Comparison of ENCODE assay signal across 19 mouse cellular contexts in genomic region chr10:39426033-39426432, GRCm38 (mm10). TPM values are rescaled to one million over a fixed set of nuclear protein-coding genes. Genes with fewer than 3 reads are reported as not detected.
DNase-seq lines count a peak whose midpoint lies in the region; ATAC-seq and TF ChIP-seq lines count a peak whose summit lies in the region.
"Had no signal": no experiment of that assay in that cellular context is flagged by ENCODE, and none has a peak within 500 bp of the region (broad histone marks: within the 10 kb centered on the region; RNA-seq: fewer than 3 reads in every experiment).

No protein-coding gene starts in this region.

- H3K4me2 ChIP-seq in forebrain, embryonic 13.5 days: no peak overlapping the region
- H3K4me2 ChIP-seq in forebrain, embryonic 16.5 days (ENCODE audit: low read length): no peak overlapping the region
- no peak overlapping the region for H3K4me2 ChIP-seq in hindbrain, embryonic 13.5 days
- H3K4me2 ChIP-seq: embryonic facial prominence, embryonic 12.5 days; heart, embryonic 12.5 days had no signal

- intact Hi-C loops in heart, postnatal 14 days (cut with DNase I): no loop called here

- no peaks in the 10 kb centered on the region for H3K27me3 ChIP-seq in forebrain, embryonic 13.5 days
- H3K27me3 ChIP-seq in forebrain, embryonic 16.5 days (replicated peaks; ENCODE audit: control insufficient read depth, insufficient read depth, low read length): no peaks in the 10 kb centered on the region
- H3K27me3 ChIP-seq in hindbrain, embryonic 13.5 days: no peaks in the 10 kb centered on the region
- no peaks in the 10 kb centered on the region for H3K27me3 ChIP-seq in hindbrain, embryonic 10.5 days (ENCODE audit: insufficient read depth, poor library complexity, severe bottlenecking)
- H3K27me3 ChIP-seq: embryonic facial prominence, embryonic 12.5 days; heart, embryonic 12.5 days had no signal

- H3K9ac ChIP-seq in forebrain, embryonic 13.5 days: no peak overlapping the region
- H3K9ac ChIP-seq in forebrain, embryonic 16.5 days (replicated peaks; ENCODE audit: low read depth, low read length): no peak overlapping the region
- H3K9ac ChIP-seq in hindbrain, embryonic 13.5 days: no peak overlapping the region
- H3K9ac ChIP-seq in ES-E14 (ENCODE audit: insufficient read depth, low read depth, low read length, poor library complexity, severe bottlenecking): no peak overlapping the region
- H3K9ac ChIP-seq: embryonic facial prominence, embryonic 12.5 days; forebrain, postnatal 0 days; heart, embryonic 12.5 days had no signal

- no peak for DNase-seq in hindbrain, embryonic 10.5 days (ENCODE audit: low spot score)
- peak; percentile 11 for DNase-seq in ES-E14 (ENCODE audit: low read depth, low spot score)
- no peak for DNase-seq in yolk sac, embryonic 10.5 days (ENCODE audit: low spot score)
- DNase-seq in heart, postnatal 14 days: no peak
- DNase-seq: adrenal gland, postnatal 10 days; cerebellum, adult 11 months; cerebellum, adult 8-10 months; cerebellum, postnatal 14 days; forebrain, postnatal 0 days; gastrocnemius, adult 2 months; gastrocnemius, postnatal 25 days; heart, postnatal 36 days; kidney, adult 2 months had no signal

- no peak for ATAC-seq in forebrain, embryonic 13.5 days
- no peak for ATAC-seq in forebrain, embryonic 16.5 days
- ATAC-seq in hindbrain, embryonic 13.5 days (ENCODE audit: low FRiP score): no peak
- ATAC-seq: forebrain, postnatal 0 days; intestine, embryonic 16.5 days had no signal

- H3K27ac ChIP-seq in forebrain, embryonic 13.5 days: 0 out of 2 replicates have a peak overlapping the region, but pooled peaks have one; percentile 10
- H3K27ac ChIP-seq in forebrain, embryonic 16.5 days (ENCODE audit: low read length): no peak overlapping the region
- peak overlapping the region; percentile 79; the same call in 1 of the 2 replicates for H3K27ac ChIP-seq in hindbrain, embryonic 13.5 days
- no peak overlapping the region for H3K27ac ChIP-seq in hindbrain, embryonic 10.5 days
- H3K27ac ChIP-seq in ES-E14 (ENCODE audit: insufficient read depth, low read depth, low read length, poor library complexity, severe bottlenecking): no peak overlapping the region
- H3K27ac ChIP-seq: embryonic facial prominence, embryonic 12.5 days; gastrocnemius, adult 2 months had no signal

- H3K4me1 ChIP-seq in forebrain, embryonic 13.5 days: peaks cover 52% of the 10 kb centered on the region
- peaks cover 31% of the 10 kb centered on the region for H3K4me1 ChIP-seq in forebrain, embryonic 16.5 days (replicated peaks; ENCODE audit: control insufficient read depth, insufficient read depth, low read length)
- H3K4me1 ChIP-seq in hindbrain, embryonic 13.5 days (replicated peaks): peaks cover 65% of the 10 kb centered on the region
- peaks cover 42% of the 10 kb centered on the region for H3K4me1 ChIP-seq in hindbrain, embryonic 10.5 days (replicated peaks)
- H3K4me1 ChIP-seq in ES-E14 (ENCODE audit: control insufficient read depth in 2 of 2, insufficient read depth in 2 of 2, low read length in 2 of 2, poor library complexity in 1 of 2): 0 out of 4 replicates have a peak, but pooled peaks cover 0 to 2% of the 10 kb centered on the region in 2 experiments

- no peak overlapping the region for H3K4me3 ChIP-seq in forebrain, embryonic 13.5 days
- no peak overlapping the region for H3K4me3 ChIP-seq in forebrain, embryonic 16.5 days (replicated peaks; ENCODE audit: low read length)
- H3K4me3 ChIP-seq in hindbrain, embryonic 13.5 days: no peak overlapping the region
- H3K4me3 ChIP-seq in hindbrain, embryonic 10.5 days: no peak overlapping the region
- H3K4me3 ChIP-seq in ES-E14 (ENCODE audit: insufficient read depth in 1 of 2, low read depth in 1 of 2, low read length in 2 of 2, poor library complexity in 1 of 2, severe bottlenecking in 1 of 2): no peak overlapping the region
- H3K4me3 ChIP-seq: embryonic facial prominence, embryonic 12.5 days; gastrocnemius, adult 2 months; heart, embryonic 12.5 days had no signal

- no peaks in the 10 kb centered on the region for H3K9me3 ChIP-seq in forebrain, embryonic 13.5 days (replicated peaks)
- H3K9me3 ChIP-seq in forebrain, embryonic 16.5 days (ENCODE audit: control insufficient read depth, low read length): no peaks in the 10 kb centered on the region
- H3K9me3 ChIP-seq in hindbrain, embryonic 13.5 days: no peaks in the 10 kb centered on the region
- no peaks in the 10 kb centered on the region for H3K9me3 ChIP-seq in hindbrain, embryonic 10.5 days
- no peaks in the 10 kb centered on the region for H3K9me3 ChIP-seq in ES-E14 (ENCODE audit: control insufficient read depth, insufficient read depth, low read depth, low read length)
- H3K9me3 ChIP-seq: embryonic facial prominence, embryonic 12.5 days; heart, embryonic 12.5 days had no signal

- peaks cover 15% of the 10 kb centered on the region for H3K36me3 ChIP-seq in forebrain, embryonic 13.5 days (ENCODE audit: poor library complexity, severe bottlenecking)
- H3K36me3 ChIP-seq in forebrain, embryonic 16.5 days (ENCODE audit: control insufficient read depth, insufficient read depth): no peaks in the 10 kb centered on the region
- H3K36me3 ChIP-seq in hindbrain, embryonic 13.5 days: peaks cover 6% of the 10 kb centered on the region
- peaks cover 16% of the 10 kb centered on the region for H3K36me3 ChIP-seq in hindbrain, embryonic 10.5 days
- H3K36me3 ChIP-seq in ES-E14 (ENCODE audit: control insufficient read depth, insufficient read depth, low read length, poor library complexity, severe bottlenecking): no peaks in the 10 kb centered on the region

- in situ Hi-C loops in ES-E14 (cut with MboI; ENCODE audit: low sequenced_read_pairs in 2 of 2, unreplicated experiment in 2 of 2): no loop called here

- WGBS in forebrain, embryonic 13.5 days: 87% methylated on average over 3 of the region's 3 CpGs
- WGBS in forebrain, embryonic 16.5 days: 84% methylated on average over 3 of the region's 3 CpGs
- WGBS in hindbrain, embryonic 13.5 days: 66% methylated on average over 3 of the region's 3 CpGs
- WGBS in hindbrain, embryonic 10.5 days: 85% methylated on average over 3 of the region's 3 CpGs

TF ChIP-seq in ES-E14, 5 proteins besides CTCF, POLR2A, EP300 and RAD21:
- no peak for TF ChIP-seq ZC3H11A (IDR thresholded peaks at IDR 0.05; ENCODE audit: borderline replicate concordance, low read depth, low read length)
- no peak for TF ChIP-seq HCFC1 (IDR thresholded peaks at IDR 0.05; ENCODE audit: borderline replicate concordance, insufficient read depth, low read length)
- TF ChIP-seq MAFK (IDR thresholded peaks at IDR 0.05; ENCODE audit: insufficient read depth, low read depth, low read length): no peak
- no peak for TF ChIP-seq CHD2 (IDR thresholded peaks at IDR 0.05; ENCODE audit: low read depth, low read length)
- no peak for TF ChIP-seq ZNF384 (IDR thresholded peaks at IDR 0.05; ENCODE audit: low read depth, low read length)

RNA-seq across cellular contexts. Expression of gene Fyn, which starts 57.4 kb away (rescaled TPM):
- 58.8 and 61.4 TPM in 2 replicates for polyA plus RNA-seq in forebrain, embryonic 13.5 days (2015; fragmentation: Nextera tagmentation; extraction: Ambion mirVana)
- 74.4 and 75.7 TPM in 2 replicates for polyA plus RNA-seq in forebrain, embryonic 16.5 days (2015; fragmentation: Nextera tagmentation; extraction: Ambion mirVana)
- 68.3 and 71.0 TPM in 2 replicates for polyA plus RNA-seq in hindbrain, embryonic 13.5 days (2015; fragmentation: Nextera tagmentation; extraction: Ambion mirVana)
- polyA plus RNA-seq in hindbrain, embryonic 10.5 days (2016; fragmentation: Nextera tagmentation; extraction: Ambion mirVana): 30.6 and 34.1 TPM in 2 replicates
- 14.6 and 14.9 TPM in 2 replicates for total RNA-seq in ES-E14 (2012; rRNA removed)
- total RNA-seq in heart, postnatal 14 days (2021): 10 to 100 TPM; 37.7 to 41.7 TPM

Comparison
In these comparisons a context has a peak if more than half of its experiments do, and no peak if none do; other contexts are left out.
1. H3K27ac ChIP-seq: peak in forebrain, embryonic 13.5 days (single experiment) and hindbrain, embryonic 13.5 days (single experiment); none in forebrain, embryonic 16.5 days (single experiment), hindbrain, embryonic 10.5 days (single experiment) and ES-E14 (single experiment).